24 mouse cellular contexts compared by ENCODE assay signal in the genomic region with DNA sequence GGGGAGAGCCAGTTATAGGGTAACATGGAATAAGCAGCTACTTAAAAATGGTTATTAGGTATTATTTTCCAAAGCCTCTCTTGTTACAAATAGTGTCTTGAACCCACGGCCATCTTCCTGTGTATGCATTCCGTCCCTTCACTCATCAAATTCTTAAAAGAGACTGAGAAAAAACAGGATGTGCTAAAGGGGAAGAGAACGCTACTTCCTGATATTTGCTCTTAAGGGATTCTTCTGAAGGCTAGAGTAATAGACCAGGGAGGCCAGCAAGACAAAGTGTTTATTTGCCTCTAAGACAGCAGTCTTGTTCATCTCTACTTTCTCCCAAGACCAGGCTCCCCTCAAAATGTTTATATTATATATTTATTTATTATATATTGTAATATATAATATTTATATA. TPM values are rescaled to one million over a fixed set of nuclear protein-coding genes. Genes with fewer than 3 reads are reported as not detected.
"Had no signal": no experiment of that assay in that cellular context is flagged by ENCODE, and none has a peak within 500 bp of the region (broad histone marks: within the 10 kb centered on the region; RNA-seq: fewer than 3 reads in every experiment).

No protein-coding gene starts in this region.

- H3K9ac ChIP-seq: embryonic facial prominence, embryonic 12.5 days; embryonic facial prominence, embryonic 13.5 days; embryonic facial prominence, embryonic 15.5 days; forebrain, embryonic 12.5 days; forebrain, embryonic 13.5 days had no signal

- H3K4me3 ChIP-seq: embryonic facial prominence, embryonic 15.5 days; heart, adult 2 months had no signal

- H3K36me3 ChIP-seq: embryonic facial prominence, embryonic 10.5 days; embryonic facial prominence, embryonic 12.5 days; embryonic facial prominence, embryonic 13.5 days; embryonic facial prominence, embryonic 15.5 days; forebrain, embryonic 10.5 days; forebrain, embryonic 12.5 days; forebrain, embryonic 15.5 days had no signal

- H3K27ac ChIP-seq: embryonic facial prominence, embryonic 12.5 days; embryonic facial prominence, embryonic 13.5 days; embryonic facial prominence, embryonic 15.5 days; forebrain, embryonic 12.5 days; forebrain, embryonic 13.5 days; gastrocnemius, adult 2 months; heart, adult 2 months had no signal

- DNase-seq: cerebellum, postnatal 10 days; cerebellum, postnatal 14 days; cerebellum, postnatal 25 days; cerebellum, postnatal 36 days; embryo, embryonic 11 days; forebrain, postnatal 0 days; gastrocnemius, adult 2 months; gastrocnemius, postnatal 10 days; gastrocnemius, postnatal 14 days; gastrocnemius, postnatal 25 days; gastrocnemius, postnatal 36 days; heart, adult 18-20 months; heart, adult 2 months had no signal

- H3K27me3 ChIP-seq: embryonic facial prominence, embryonic 12.5 days; embryonic facial prominence, embryonic 13.5 days; embryonic facial prominence, embryonic 15.5 days; forebrain, embryonic 12.5 days; forebrain, embryonic 13.5 days; forebrain, embryonic 15.5 days had no signal

- H3K9me3 ChIP-seq: embryonic facial prominence, embryonic 10.5 days; embryonic facial prominence, embryonic 12.5 days; embryonic facial prominence, embryonic 13.5 days; embryonic facial prominence, embryonic 15.5 days; forebrain, embryonic 10.5 days; forebrain, embryonic 12.5 days; forebrain, embryonic 13.5 days; forebrain, embryonic 15.5 days had no signal

RNA-seq across cellular contexts. Expression of a gene that starts 20.9 kb away (rescaled TPM):
- total RNA-seq: common myeloid progenitor, adult 5-6 weeks; granulocyte monocyte progenitor cell, adult 5-6 weeks; heart, adult 2 months; heart, adult 8-10 months had no signal
